Mouse (Mus musculus) hindbrain, embryonic 13.5 days (tissue): ENCODE results near the gene Rbmxl1. TPM values are rescaled to one million over a fixed set of nuclear protein-coding genes. Genes with fewer than 3 reads are reported as not detected.

Experiments used
- ATAC-seq: fragments of 200-750 bp; cut with Nextera tagmentation; 2 replicates; pipeline ENCODE4 v1.8.0; 2017; ENCODE audit warnings: moderate TSS enrichment; ENCODE audit not compliant: low FRiP score
- H3K27ac ChIP-seq: fragments of 300-500 bp; sonication (generic); 2 replicates; pipeline ENCODE4 v1.5.1; 2015; ENCODE audit warnings: inconsistent platforms, mild to moderate bottlenecking, moderate library complexity
- H3K27me3 ChIP-seq: fragments of 300-500 bp; sonication (generic); 2 replicates; pipeline ENCODE4 v1.6.1; 2015; ENCODE audit warnings: mild to moderate bottlenecking, inconsistent platforms
- H3K36me3 ChIP-seq: fragments of 300-500 bp; sonication (generic); 2 replicates; pipeline ENCODE4 v1.6.1; 2015; ENCODE audit warnings: mild to moderate bottlenecking, inconsistent platforms
- H3K4me1 ChIP-seq: fragments of 300-500 bp; sonication (generic); replicated peaks from 2 replicates; pipeline ENCODE4 v1.6.1; 2015; ENCODE audit warnings: inconsistent platforms
- H3K4me2 ChIP-seq: fragments of 300-500 bp; sonication (generic); 2 replicates; pipeline ENCODE4 v1.6.1; 2015; ENCODE audit warnings: inconsistent platforms, mild to moderate bottlenecking, moderate library complexity
- H3K4me3 ChIP-seq: fragments of 300-500 bp; sonication (generic); 2 replicates; pipeline ENCODE4 v1.5.1; 2015; ENCODE audit warnings: mild to moderate bottlenecking, inconsistent platforms
- H3K9ac ChIP-seq: fragments of 300-500 bp; sonication (generic); 2 replicates; pipeline ENCODE4 v1.6.1; 2015; ENCODE audit warnings: mild to moderate bottlenecking, inconsistent platforms
- H3K9me3 ChIP-seq: fragments of 300-500 bp; sonication (generic); 2 replicates; pipeline ENCODE4 v1.6.1; 2016; ENCODE audit warnings: inconsistent platforms
- WGBS: fragments of 180-500 bp; shearing (Covaris S2); methylation state at CpG from one replicate; pipeline ENCODE4 v1.1.7; 2015; 5-methylcytosine and 5-hydroxymethylcytosine counted together
- polyA plus RNA-seq: library from polyadenylated mRNA; unstranded; fragments of >200 nt; fragmentation: Nextera tagmentation; extraction: Ambion mirVana; gene quantifications from 2 replicates; pipeline ENCODE4 v1.2.1, GENCODE M21; 2015

Rbmxl1 gene
- polyA plus RNA-seq, 1 experiment from 2014 or later: 230 TPM

GRCm38 (mm10) chr8:78467889-78468288, 40.8 kb downstream of the Rbmxl1 start:
- ATAC-seq: no peak
- H3K36me3 ChIP-seq: no peaks in the 10 kb centered on the region
- H3K27me3 ChIP-seq: no peaks in the 10 kb centered on the region
- no peaks in the 10 kb centered on the region for H3K4me1 ChIP-seq
- no peaks in the 10 kb centered on the region for H3K9me3 ChIP-seq
- H3K4me2 ChIP-seq: no peak overlapping the region
- no peak overlapping the region for H3K4me3 ChIP-seq
- no peak overlapping the region for H3K9ac ChIP-seq
- H3K27ac ChIP-seq: no peak overlapping the region
- WGBS: 82% methylated on average over 2 of the region's 2 CpGs

DNA sequence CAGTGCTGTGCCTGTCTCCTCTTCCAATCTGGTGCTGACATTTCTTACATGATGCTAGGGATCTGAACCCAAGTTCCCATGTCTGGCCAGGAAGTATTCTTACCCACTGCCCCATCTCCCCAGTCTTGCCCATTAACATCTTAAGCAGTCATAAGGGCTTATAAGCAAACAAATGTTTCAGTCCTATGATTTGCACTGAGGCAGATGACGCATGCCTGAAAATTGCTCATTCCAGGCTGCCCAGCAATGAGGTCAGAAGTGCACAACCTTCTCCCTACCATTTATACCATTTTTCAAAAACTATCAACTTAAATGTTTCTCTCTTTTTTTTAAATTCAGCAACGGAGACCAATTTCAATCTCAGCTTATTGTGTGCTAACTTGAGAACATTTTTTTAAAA, 44.8 kb downstream of the Rbmxl1 start:
- no peaks in the 10 kb centered on the region for H3K36me3 ChIP-seq
- ATAC-seq: no peak
- no peaks in the 10 kb centered on the region for H3K27me3 ChIP-seq
- H3K9me3 ChIP-seq: no peaks in the 10 kb centered on the region
- H3K9ac ChIP-seq: no peak overlapping the region
- H3K4me1 ChIP-seq: no peaks in the 10 kb centered on the region
- no peak overlapping the region for H3K4me3 ChIP-seq
- no peak overlapping the region for H3K4me2 ChIP-seq
- no peak overlapping the region for H3K27ac ChIP-seq
- WGBS: 81% methylated on average over 2 of the region's 2 CpGs

GRCm38 (mm10) chr8:78456441-78456840, 52.3 kb downstream of the Rbmxl1 start:
- no peak overlapping the region for H3K27ac ChIP-seq
- no peak overlapping the region for H3K9ac ChIP-seq
- H3K9me3 ChIP-seq: no peaks in the 10 kb centered on the region
- 85% methylated on average over 3 of the region's 3 CpGs for WGBS
- no peaks in the 10 kb centered on the region for H3K4me1 ChIP-seq
- H3K4me3 ChIP-seq: no peak overlapping the region
- no peak overlapping the region for H3K4me2 ChIP-seq
- H3K36me3 ChIP-seq: no peaks in the 10 kb centered on the region
- no peaks in the 10 kb centered on the region for H3K27me3 ChIP-seq
- no peak for ATAC-seq

Other genes with a start within 250 kb of the Rbmxl1 start
- gene Pou4f2, start 72.3 kb downstream of the Rbmxl1 start, polyA plus RNA-seq: 4.9 and 5.3 TPM in 2 replicates
- gene Slc10a7, start 448 bp upstream of the Rbmxl1 start, polyA plus RNA-seq: 10.6 and 10.7 TPM in 2 replicates